In the genomic region with DNA sequence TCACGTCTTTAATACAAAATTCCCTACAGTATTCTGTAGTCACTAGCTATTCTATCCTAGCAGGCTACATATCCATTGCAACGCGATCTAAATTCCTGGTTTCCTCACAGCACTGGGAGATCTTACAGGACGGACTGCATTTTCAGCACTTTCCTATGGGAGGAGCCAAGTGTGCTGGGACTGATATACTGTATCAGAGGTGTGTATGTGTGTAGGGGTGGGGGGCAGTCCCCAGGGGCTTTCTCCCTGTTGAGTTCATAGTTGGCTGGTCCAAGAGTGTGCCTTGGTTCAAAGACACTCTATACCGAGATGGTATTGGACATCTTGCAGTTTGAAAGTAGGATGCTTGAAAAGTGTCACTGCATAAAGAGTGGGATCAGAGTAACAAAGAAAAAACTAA, we compare ENCODE assay signal across 11 mouse cellular contexts.
"Had no signal": no experiment of that assay in that cellular context is flagged by ENCODE, and none has a peak within 500 bp of the region (broad histone marks: within the 10 kb centered on the region; RNA-seq: fewer than 3 reads in every experiment).

No protein-coding gene starts in this region.

- H3K9me3 ChIP-seq: midbrain, embryonic 10.5 days; neural tube, embryonic 12.5 days had no signal

- H3K27ac ChIP-seq: midbrain, embryonic 10.5 days; neural tube, embryonic 12.5 days had no signal

- H3K4me2 ChIP-seq: neural tube, embryonic 12.5 days had no signal

- ATAC-seq: lung, postnatal 0 days had no signal

- H3K27me3 ChIP-seq: neural tube, embryonic 12.5 days had no signal

- H3K9ac ChIP-seq: neural tube, embryonic 12.5 days had no signal

- H3K4me3 ChIP-seq: midbrain, embryonic 10.5 days; neural tube, embryonic 12.5 days had no signal

- DNase-seq: kidney, adult 2 months; kidney, postnatal 10 days; left cerebral cortex, postnatal 4 days; lung, adult 18-20 months; lung, postnatal 4 days; midbrain, embryonic 14.5 days; thymus, adult 18-20 months; thymus, postnatal 14 days had no signal
